Mouse (Mus musculus) hindbrain, embryonic 14.5 days (tissue): ENCODE data around the gene Olfr701. TPM values are rescaled to one million over a fixed set of nuclear protein-coding genes. Genes with fewer than 3 reads are reported as not detected.

ENCODE experiments used
- ATAC-seq: fragments of 200-750 bp; cut with Nextera tagmentation; 2 replicates; pipeline ENCODE4 v1.8.0; 2017; ENCODE audit warnings: moderate number of reproducible peaks, mild to moderate bottlenecking, moderate TSS enrichment, moderate library complexity; ENCODE audit not compliant: low FRiP score
- DNase-seq: peaks from one replicate; pipeline ENCODE4 v3.0.0-alpha.2; 2015; ENCODE audit warnings: low spot score
- H3K27ac ChIP-seq: fragments of 300-500 bp; sonication (generic); 2 replicates; pipeline ENCODE4 v1.5.1; 2014; ENCODE audit warnings: mild to moderate bottlenecking, moderate library complexity
- H3K27me3 ChIP-seq: fragments of 300-500 bp; sonication (generic); 2 replicates; pipeline ENCODE4 v1.6.1; 2014; ENCODE audit warnings: mild to moderate bottlenecking, low read length, mixed read lengths; ENCODE audit not compliant: control insufficient read depth, insufficient read depth
- H3K36me3 ChIP-seq: fragments of 300-500 bp; sonication (generic); replicated peaks from 2 replicates; pipeline ENCODE4 v1.6.1; 2014; ENCODE audit not compliant: control insufficient read depth, insufficient read depth
- H3K4me1 ChIP-seq: fragments of 300-500 bp; sonication (generic); replicated peaks from 2 replicates; pipeline ENCODE4 v1.6.1; 2014; ENCODE audit warnings: antibody characterized with exemption, low read length, mixed read lengths; ENCODE audit not compliant: control insufficient read depth, insufficient read depth
- H3K4me2 ChIP-seq: fragments of 300-500 bp; sonication (generic); replicated peaks from 2 replicates; pipeline ENCODE4 v1.6.1; 2014; ENCODE audit warnings: mild to moderate bottlenecking, moderate library complexity
- H3K4me3 ChIP-seq: fragments of 300-500 bp; sonication (generic); replicated peaks from 2 replicates; pipeline ENCODE4 v1.5.1; 2014; ENCODE audit warnings: mild to moderate bottlenecking, low read length
- H3K9ac ChIP-seq: fragments of 300-500 bp; sonication (generic); 2 replicates; pipeline ENCODE4 v1.6.1; 2014
- H3K9me3 ChIP-seq: fragments of 300-500 bp; sonication (generic); 2 replicates; pipeline ENCODE4 v1.6.1; 2016; ENCODE audit warnings: low read length; ENCODE audit not compliant: control insufficient read depth
- WGBS: fragments of 180-500 bp; shearing (Covaris S2); extraction: QIAGEN DNeasy Blood & Tissue Kit; methylation state at CpG from one replicate; pipeline ENCODE4 v1.1.7; 2014; 5-methylcytosine and 5-hydroxymethylcytosine counted together
- polyA plus RNA-seq: library from polyadenylated mRNA; unstranded; fragments of >200 nt; fragmentation: Nextera tagmentation; extraction: Ambion mirVana; gene quantifications from 2 replicates; pipeline ENCODE4 v1.2.1, GENCODE M21; 2014

Gene Olfr701
- not detected in 2 replicates for polyA plus RNA-seq

DNA sequence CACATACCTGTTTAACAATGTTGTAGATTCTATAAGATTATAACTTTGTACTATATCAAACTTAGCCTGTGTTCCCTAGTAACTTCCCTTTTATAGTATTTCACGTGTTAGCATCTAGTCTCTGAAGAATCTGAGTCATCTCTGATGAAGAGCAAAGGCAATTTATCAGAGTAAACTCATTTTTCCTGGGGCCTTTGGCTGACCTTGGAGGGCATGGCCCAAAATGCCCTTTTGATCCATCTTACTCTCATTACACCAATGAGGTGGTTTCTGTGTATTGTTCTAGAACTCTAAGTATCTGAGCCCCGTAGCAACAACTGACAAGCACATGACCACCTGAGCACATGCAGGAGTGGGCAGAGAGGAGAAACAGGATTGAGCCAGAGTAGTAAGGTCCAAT, at the start of gene Olfr701:
Olfr701 (plus strand) TSS at position 301 of the 400 bp plus-strand sequence.
- Histone ChIP-seq H3K9me3 (no peaks in the 10 kb centered on the region), H3K4me2 (no peak within 1 kb of the TSS)

GRCm38 (mm10) chr7:106788330-106788729, 25.6 kb upstream of the Olfr701 start:
- no peak for ATAC-seq
- Histone ChIP-seq H3K9me3 (no peaks in the 10 kb centered on the region), H3K27ac (no peak overlapping the region), H3K4me2 (no peak overlapping the region), H3K27me3 (no peaks in the 10 kb centered on the region), H3K4me1 (no peaks in the 10 kb centered on the region), H3K36me3 (no peaks in the 10 kb centered on the region), H3K9ac (no peak overlapping the region), H3K4me3 (no peak overlapping the region)
- DNase-seq, result no peak

More for the DNA sequence above, at the start of gene Olfr701:
- no peaks in the 10 kb centered on the region for H3K27me3 ChIP-seq
- no peaks in the 10 kb centered on the region for H3K36me3 ChIP-seq
- H3K27ac ChIP-seq, result no peak within 1 kb of the TSS
- DNase-seq (no peak), ATAC-seq (no peak)
- H3K4me3 ChIP-seq, result no peak within 1 kb of the TSS
- H3K4me1 ChIP-seq, result no peaks in the 10 kb centered on the region
- WGBS, result 84% methylated on average over 2 of the region's 2 CpGs
- no peak within 1 kb of the TSS for H3K9ac ChIP-seq

DNA sequence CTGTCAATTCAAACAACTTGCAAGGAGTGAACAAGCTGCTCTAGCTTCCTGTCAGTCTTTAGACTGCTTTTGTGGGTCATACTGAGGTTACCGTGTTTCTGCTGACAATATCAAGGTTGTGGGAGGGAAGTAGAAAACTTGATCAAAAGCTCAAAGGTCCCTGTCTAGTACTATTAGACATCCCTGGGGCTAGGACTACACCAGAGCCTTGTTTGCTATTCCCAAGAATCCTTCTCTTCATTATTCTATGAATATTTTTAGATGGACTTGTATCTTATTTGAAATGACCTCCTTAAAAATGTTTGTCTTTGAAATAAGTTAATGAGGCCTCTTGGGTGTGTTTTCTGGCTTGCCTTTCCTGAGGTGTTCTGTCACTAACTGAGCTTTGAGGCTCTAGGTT, 20.8 kb upstream of the Olfr701 start, which contains the start of gene Olfr699:
Olfr699 (minus strand) TSS at position 101 of the 400 bp plus-strand sequence.
- WGBS, result 81% methylated on average over 1 of the region's 1 CpGs

DNA sequence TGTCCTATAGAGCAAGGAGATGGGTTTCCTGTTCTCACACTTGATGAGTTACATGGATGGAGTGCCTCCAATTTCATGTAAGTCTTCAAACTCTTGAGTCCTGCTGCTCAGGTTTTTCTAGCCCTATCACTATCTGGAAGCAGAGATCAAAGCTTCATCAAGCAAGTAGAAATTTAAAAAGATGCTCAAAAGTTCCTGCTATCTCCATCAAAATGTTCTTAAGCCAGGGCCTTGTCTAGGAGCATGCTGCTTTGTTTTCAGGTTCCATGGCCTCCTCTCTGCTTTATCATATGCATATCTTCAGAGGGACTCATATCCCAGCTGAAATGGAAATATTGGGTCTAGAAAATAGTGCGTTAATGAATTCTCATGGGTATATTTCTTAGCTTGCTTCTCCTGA, 5.2 kb upstream of the Olfr701 start, which contains the start of gene Olfr700:
Olfr700 (minus strand) TSS at position 101 of the 400 bp plus-strand sequence.
- Histone ChIP-seq H3K4me3 (no peak within 1 kb of the TSS), H3K9ac (no peak within 1 kb of the TSS), H3K4me1 (no peaks in the 10 kb centered on the region), H3K27me3 (no peaks in the 10 kb centered on the region), H3K27ac (no peak within 1 kb of the TSS), H3K36me3 (no peaks in the 10 kb centered on the region), H3K9me3 (no peaks in the 10 kb centered on the region), H3K4me2 (no peak within 1 kb of the TSS)
- no peak for ATAC-seq
- no peak for DNase-seq
- WGBS, result 86% methylated on average over 1 of the region's 1 CpGs

More for the DNA sequence above, 20.8 kb upstream of the Olfr701 start, which contains the start of gene Olfr699:
- no peak within 1 kb of the TSS for H3K4me3 ChIP-seq
- no peak within 1 kb of the TSS for H3K9ac ChIP-seq
- H3K9me3 ChIP-seq, result no peaks in the 10 kb centered on the region
- DNase-seq (no peak), ATAC-seq (no peak)
- H3K4me1 ChIP-seq, result no peaks in the 10 kb centered on the region
- no peak within 1 kb of the TSS for H3K27ac ChIP-seq
- H3K4me2 ChIP-seq, result no peak within 1 kb of the TSS
- H3K27me3 ChIP-seq, result no peaks in the 10 kb centered on the region
- H3K36me3 ChIP-seq, result no peaks in the 10 kb centered on the region

GRCm38 (mm10) chr7:106815775-106816174, 1.8 kb downstream of the Olfr701 start:
- ATAC-seq, result no peak
- WGBS, result 67% methylated on average over 2 of the region's 2 CpGs
- Histone ChIP-seq H3K36me3 (no peaks in the 10 kb centered on the region), H3K9me3 (no peaks in the 10 kb centered on the region), H3K27ac (no peak overlapping the region), H3K4me1 (no peaks in the 10 kb centered on the region), H3K4me2 (no peak overlapping the region), H3K4me3 (no peak overlapping the region), H3K9ac (no peak overlapping the region), H3K27me3 (no peaks in the 10 kb centered on the region)
- no peak for DNase-seq

- H3K4me2 ChIP-seq, result no peak overlapping the region
- H3K36me3 ChIP-seq, result no peaks in the 10 kb centered on the region
- H3K4me3 ChIP-seq, result no peak overlapping the region
- DNase-seq, result no peak
- no peaks in the 10 kb centered on the region for H3K4me1 ChIP-seq
- no peaks in the 10 kb centered on the region for H3K9me3 ChIP-seq
- no peak for ATAC-seq
- H3K9ac ChIP-seq, result no peak overlapping the region
- no peaks in the 10 kb centered on the region for H3K27me3 ChIP-seq
- no peak overlapping the region for H3K27ac ChIP-seq
These were observed 4.5 kb downstream of the Olfr701 start for GRCm38 (mm10) chr7:106818414-106818813.

- Histone ChIP-seq H3K9me3 (no peaks in the 10 kb centered on the region), H3K4me3 (no peak within 1 kb of the TSS), H3K27me3 (no peaks in the 10 kb centered on the region), H3K4me1 (no peaks in the 10 kb centered on the region), H3K27ac (no peak within 1 kb of the TSS), H3K36me3 (no peaks in the 10 kb centered on the region), H3K9ac (no peak within 1 kb of the TSS), H3K4me2 (no peak within 1 kb of the TSS)
- ATAC-seq (no peak), DNase-seq (no peak)
These were observed 19.9 kb downstream of the Olfr701 start, which contains the start of gene Olfr702 for GRCm38 (mm10) chr7:106833793-106834192. Gene Olfr702 (minus strand): TSS chr7:106833893.

GRCm38 (mm10) chr7:106843060-106843459, 29.1 kb downstream of the Olfr701 start, which contains the start of gene Olfr703:
Gene Olfr703 (plus strand): TSS chr7:106843360.
- H3K4me3 ChIP-seq, result no peak within 1 kb of the TSS
- no peaks in the 10 kb centered on the region for H3K27me3 ChIP-seq
- H3K36me3 ChIP-seq, result no peaks in the 10 kb centered on the region
- H3K4me1 ChIP-seq, result no peaks in the 10 kb centered on the region
- H3K9me3 ChIP-seq, result no peaks in the 10 kb centered on the region
- no peak within 1 kb of the TSS for H3K4me2 ChIP-seq
- ATAC-seq, result no peak
- no peak for DNase-seq
- no peak within 1 kb of the TSS for H3K27ac ChIP-seq
- WGBS, result 71% methylated on average over 2 of the region's 2 CpGs
- H3K9ac ChIP-seq, result no peak within 1 kb of the TSS

DNA sequence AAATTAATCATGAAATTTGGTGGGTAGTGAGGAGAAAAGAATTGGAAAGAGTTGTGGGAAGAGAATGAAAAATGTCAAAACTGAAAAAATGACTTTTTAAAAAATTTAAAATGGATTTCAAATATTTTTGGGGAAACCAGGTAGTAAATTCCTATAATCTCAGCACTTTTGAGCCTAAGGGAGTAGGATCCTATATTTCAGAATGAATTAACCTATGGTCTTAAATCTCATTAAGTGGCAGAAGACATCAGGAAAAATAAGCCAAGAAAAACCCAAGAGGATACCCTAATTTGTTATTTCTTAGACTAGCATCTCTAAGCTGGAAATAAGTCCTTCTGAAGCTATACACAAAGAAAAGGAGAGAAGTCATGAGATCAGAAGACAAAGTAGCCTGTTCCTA, 49.0 kb downstream of the Olfr701 start, which contains the start of gene Olfr704:
Olfr704 (plus strand) TSS at position 301 of the 400 bp plus-strand sequence.
- no peak within 1 kb of the TSS for H3K27ac ChIP-seq
- no peak within 1 kb of the TSS for H3K9ac ChIP-seq
- ATAC-seq (no peak), DNase-seq (no peak)
- H3K9me3 ChIP-seq, result no peaks in the 10 kb centered on the region
- H3K4me3 ChIP-seq, result no peak within 1 kb of the TSS
- H3K4me2 ChIP-seq, result no peak within 1 kb of the TSS
- H3K4me1 ChIP-seq, result no peaks in the 10 kb centered on the region
- no peaks in the 10 kb centered on the region for H3K27me3 ChIP-seq
- H3K36me3 ChIP-seq, result no peaks in the 10 kb centered on the region
